Mouse (Mus musculus): ENCODE results near the gene Vstm2l. TPM values are rescaled to one million over a fixed set of nuclear protein-coding genes. Genes with fewer than 3 reads are reported as not detected.

Vstm2l gene
- polyA plus RNA-seq, 1 experiment: not detected

DNA sequence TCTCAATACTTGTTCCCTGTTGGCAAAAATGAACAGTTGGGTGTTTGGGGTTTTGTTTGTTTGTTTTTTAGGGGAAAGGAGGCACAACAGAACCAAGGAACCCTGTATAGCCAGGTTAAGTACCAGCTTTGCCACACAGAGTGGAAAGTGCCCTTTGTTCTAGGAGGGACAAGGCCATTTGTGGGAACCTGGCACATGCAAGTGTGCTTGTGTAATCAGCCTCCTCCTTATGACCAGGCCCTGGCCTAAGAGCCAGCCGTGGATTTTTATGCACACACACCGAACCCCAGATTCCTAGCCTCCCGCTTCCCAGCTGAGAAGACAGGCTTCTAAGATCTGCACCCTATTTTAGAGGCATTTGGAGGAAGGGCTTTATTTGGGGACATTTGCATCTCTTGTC lies 37.1 kb upstream of the Vstm2l start:
- H3K4me1 ChIP-seq (ENCODE audit: control insufficient read depth, insufficient read depth, low read length): no peaks in the 10 kb centered on the region
- TF ChIP-seq CTCF (IDR thresholded peaks at IDR 0.05; ENCODE audit: low read depth, low read length) (no peak), POLR2A (IDR thresholded peaks at IDR 0.05; ENCODE audit: insufficient read depth, low read length) (no peak), EP300 (IDR thresholded peaks at IDR 0.05; ENCODE audit: insufficient read depth, low read depth, low read length) (no peak)
- no peak overlapping the region for H3K9ac ChIP-seq (ENCODE audit: low read depth, poor library complexity, severe bottlenecking)

DNA sequence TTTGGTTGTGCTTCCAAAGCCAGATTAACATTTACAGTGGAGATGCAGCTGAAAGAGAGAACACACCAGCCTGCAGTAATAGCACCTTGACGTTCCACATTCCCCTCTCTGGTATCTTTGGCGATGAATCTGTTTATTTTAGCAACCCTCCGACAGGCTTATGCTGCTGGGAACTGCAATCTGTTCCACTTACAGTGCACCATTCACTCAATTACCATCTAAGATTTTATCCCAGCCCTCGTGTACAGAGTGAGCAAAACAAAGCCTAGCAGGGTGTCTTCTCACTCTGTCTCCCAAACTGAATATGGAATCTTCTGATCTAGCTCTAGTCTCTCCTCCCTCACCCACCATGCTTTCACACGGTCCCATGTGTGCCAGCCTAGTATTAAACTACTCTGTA lies 36.5 kb upstream of the Vstm2l start:
- H3K9me3 ChIP-seq (replicated peaks; ENCODE audit: control insufficient read depth, insufficient read depth, low read length, poor library complexity, severe bottlenecking): no peaks in the 10 kb centered on the region
- TF ChIP-seq CTCF (IDR thresholded peaks at IDR 0.05; ENCODE audit: low read depth, low read length) (no peak), POLR2A (IDR thresholded peaks at IDR 0.05; ENCODE audit: insufficient read depth, low read length) (no peak), EP300 (IDR thresholded peaks at IDR 0.05; ENCODE audit: insufficient read depth, low read depth, low read length) (no peak)
- H3K36me3 ChIP-seq (ENCODE audit: control insufficient read depth, insufficient read depth, low read length, poor library complexity, severe bottlenecking): no peaks in the 10 kb centered on the region
- no peak overlapping the region for H3K27ac ChIP-seq (ENCODE audit: insufficient read depth, low read length)
- no peak overlapping the region for H3K9ac ChIP-seq (ENCODE audit: low read depth, poor library complexity, severe bottlenecking)
- no peaks in the 10 kb centered on the region for H3K4me1 ChIP-seq (ENCODE audit: control insufficient read depth, insufficient read depth, low read length)
- H3K4me3 ChIP-seq (ENCODE audit: low read depth, low read length): no peak overlapping the region
- no peaks in the 10 kb centered on the region for H3K27me3 ChIP-seq (ENCODE audit: control insufficient read depth, insufficient read depth, low read length, poor library complexity, severe bottlenecking)

More for the DNA sequence above, 37.1 kb upstream of the Vstm2l start:
- no peaks in the 10 kb centered on the region for H3K9me3 ChIP-seq (replicated peaks; ENCODE audit: control insufficient read depth, insufficient read depth, low read length, poor library complexity, severe bottlenecking)
- H3K36me3 ChIP-seq (ENCODE audit: control insufficient read depth, insufficient read depth, low read length, poor library complexity, severe bottlenecking): no peaks in the 10 kb centered on the region
- H3K27ac ChIP-seq (ENCODE audit: insufficient read depth, low read length): no peak overlapping the region
- no peaks in the 10 kb centered on the region for H3K27me3 ChIP-seq (ENCODE audit: control insufficient read depth, insufficient read depth, low read length, poor library complexity, severe bottlenecking)
- no peak overlapping the region for H3K4me3 ChIP-seq (ENCODE audit: low read depth, low read length)

DNA sequence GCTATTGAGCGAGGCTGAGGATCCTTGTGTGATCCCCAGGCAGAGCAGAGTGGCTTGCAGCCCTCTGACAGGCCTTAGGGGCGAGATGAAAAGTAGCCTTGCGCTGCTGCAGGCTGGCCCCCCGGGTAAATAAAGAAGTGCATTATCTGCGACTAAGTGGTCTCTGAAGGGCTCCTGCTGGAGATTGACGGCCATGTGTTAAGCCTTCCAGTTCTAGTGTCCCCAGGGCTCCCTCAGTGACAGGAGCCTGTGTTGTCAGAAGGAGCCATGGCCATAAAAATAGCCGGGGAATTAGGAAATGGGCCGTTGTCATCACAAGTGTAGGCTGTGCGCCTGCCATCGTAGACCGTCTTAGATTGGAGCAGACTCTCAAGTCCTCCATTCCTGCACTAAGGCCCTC lies 32.5 kb upstream of the Vstm2l start:
- Histone ChIP-seq H3K4me3 (ENCODE audit: low read depth, low read length) (no peak overlapping the region), H3K27ac (ENCODE audit: insufficient read depth, low read length) (no peak overlapping the region), H3K36me3 (ENCODE audit: control insufficient read depth, insufficient read depth, low read length, poor library complexity, severe bottlenecking) (no peaks in the 10 kb centered on the region), H3K9me3 (replicated peaks; ENCODE audit: control insufficient read depth, insufficient read depth, low read length, poor library complexity, severe bottlenecking) (no peaks in the 10 kb centered on the region), H3K9ac (ENCODE audit: low read depth, poor library complexity, severe bottlenecking) (no peak overlapping the region), H3K4me1 (ENCODE audit: control insufficient read depth, insufficient read depth, low read length) (no peaks in the 10 kb centered on the region), H3K27me3 (ENCODE audit: control insufficient read depth, insufficient read depth, low read length, poor library complexity, severe bottlenecking) (no peaks in the 10 kb centered on the region)
- TF ChIP-seq CTCF (IDR thresholded peaks at IDR 0.05; ENCODE audit: low read depth, low read length): no peak
- TF ChIP-seq EP300 (IDR thresholded peaks at IDR 0.05; ENCODE audit: insufficient read depth, low read depth, low read length): no peak
- TF ChIP-seq POLR2A (IDR thresholded peaks at IDR 0.05; ENCODE audit: insufficient read depth, low read length): no peak

DNA sequence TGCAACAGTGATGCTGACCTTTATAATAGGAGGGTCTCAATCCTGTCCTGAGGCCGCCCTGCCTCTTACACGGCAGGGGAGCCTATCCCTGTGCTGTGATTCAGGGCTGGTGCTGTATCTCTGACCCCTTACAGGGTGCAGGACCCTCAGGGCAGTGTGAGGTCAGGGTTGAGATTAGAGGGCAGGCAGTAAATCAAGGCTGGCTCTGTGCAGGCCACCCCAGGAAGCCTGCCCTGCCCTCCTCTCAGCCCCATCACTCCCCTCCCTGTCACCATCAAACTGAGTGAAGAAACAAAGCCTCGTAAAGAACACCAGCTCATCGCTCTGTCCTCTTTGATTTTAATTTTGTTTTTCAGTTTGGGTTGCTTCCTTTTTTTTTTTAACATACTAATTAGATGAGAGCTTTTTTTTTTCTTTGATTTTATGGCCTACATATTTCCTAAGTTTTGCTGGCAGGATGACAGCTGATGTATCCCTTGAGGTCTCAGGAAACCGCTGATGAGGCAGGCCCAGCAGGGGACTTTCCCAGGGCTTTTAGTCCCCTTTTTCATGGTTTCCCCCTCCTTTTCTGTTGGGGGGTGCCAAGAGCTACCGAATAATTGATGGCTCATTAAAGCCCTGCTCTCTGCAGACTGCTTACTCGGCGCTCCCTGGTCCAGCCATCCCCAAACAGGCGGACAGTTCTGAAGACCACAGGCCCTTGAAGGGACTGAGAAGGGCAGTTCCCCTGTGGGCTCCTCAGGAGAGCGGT lies 27.0 kb upstream of the Vstm2l start:
- Histone ChIP-seq H3K9ac (ENCODE audit: low read depth, poor library complexity, severe bottlenecking) (no peak overlapping the region), H3K4me3 (ENCODE audit: low read depth, low read length) (no peak overlapping the region), H3K4me1 (ENCODE audit: control insufficient read depth, insufficient read depth, low read length) (no peaks in the 10 kb centered on the region), H3K27me3 (ENCODE audit: control insufficient read depth, insufficient read depth, low read length, poor library complexity, severe bottlenecking) (no peaks in the 10 kb centered on the region), H3K36me3 (ENCODE audit: control insufficient read depth, insufficient read depth, low read length, poor library complexity, severe bottlenecking) (no peaks in the 10 kb centered on the region), H3K9me3 (replicated peaks; ENCODE audit: control insufficient read depth, insufficient read depth, low read length, poor library complexity, severe bottlenecking) (no peaks in the 10 kb centered on the region), H3K27ac (ENCODE audit: insufficient read depth, low read length) (no peak overlapping the region)
- TF ChIP-seq EP300 (IDR thresholded peaks at IDR 0.05; ENCODE audit: insufficient read depth, low read depth, low read length): no peak
- TF ChIP-seq POLR2A (IDR thresholded peaks at IDR 0.05; ENCODE audit: insufficient read depth, low read length): no peak
- TF ChIP-seq CTCF (IDR thresholded peaks at IDR 0.05; ENCODE audit: low read depth, low read length): no peak

DNA sequence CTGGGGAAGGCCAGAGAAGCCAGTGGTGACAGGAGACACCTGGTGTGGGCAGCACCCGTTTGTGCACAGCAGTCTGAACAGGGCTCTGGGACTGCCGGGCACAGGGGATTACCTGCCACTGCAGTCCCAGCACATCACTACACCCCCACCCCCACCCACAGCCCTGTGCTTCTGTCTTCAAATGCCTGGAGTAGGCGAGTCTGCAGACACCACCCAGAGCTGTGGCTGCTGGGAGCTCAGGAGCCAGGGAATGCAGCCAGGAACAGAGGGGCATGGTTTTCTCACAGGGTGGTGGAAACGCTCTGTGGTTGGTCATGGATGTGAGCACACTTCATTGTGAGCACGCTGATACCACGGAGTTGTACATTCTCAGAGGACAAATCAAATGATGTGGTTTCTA lies 23.3 kb upstream of the Vstm2l start:
- Histone ChIP-seq H3K4me1 (ENCODE audit: control insufficient read depth, insufficient read depth, low read length) (no peaks in the 10 kb centered on the region), H3K27me3 (ENCODE audit: control insufficient read depth, insufficient read depth, low read length, poor library complexity, severe bottlenecking) (no peaks in the 10 kb centered on the region), H3K9me3 (replicated peaks; ENCODE audit: control insufficient read depth, insufficient read depth, low read length, poor library complexity, severe bottlenecking) (no peaks in the 10 kb centered on the region), H3K4me3 (ENCODE audit: low read depth, low read length) (no peak overlapping the region), H3K27ac (ENCODE audit: insufficient read depth, low read length) (no peak overlapping the region), H3K36me3 (ENCODE audit: control insufficient read depth, insufficient read depth, low read length, poor library complexity, severe bottlenecking) (no peaks in the 10 kb centered on the region), H3K9ac (ENCODE audit: low read depth, poor library complexity, severe bottlenecking) (no peak overlapping the region)
- TF ChIP-seq CTCF (IDR thresholded peaks at IDR 0.05; ENCODE audit: low read depth, low read length): no peak
- TF ChIP-seq POLR2A (IDR thresholded peaks at IDR 0.05; ENCODE audit: insufficient read depth, low read length): no peak
- no peak for TF ChIP-seq EP300 (IDR thresholded peaks at IDR 0.05; ENCODE audit: insufficient read depth, low read depth, low read length)

DNA sequence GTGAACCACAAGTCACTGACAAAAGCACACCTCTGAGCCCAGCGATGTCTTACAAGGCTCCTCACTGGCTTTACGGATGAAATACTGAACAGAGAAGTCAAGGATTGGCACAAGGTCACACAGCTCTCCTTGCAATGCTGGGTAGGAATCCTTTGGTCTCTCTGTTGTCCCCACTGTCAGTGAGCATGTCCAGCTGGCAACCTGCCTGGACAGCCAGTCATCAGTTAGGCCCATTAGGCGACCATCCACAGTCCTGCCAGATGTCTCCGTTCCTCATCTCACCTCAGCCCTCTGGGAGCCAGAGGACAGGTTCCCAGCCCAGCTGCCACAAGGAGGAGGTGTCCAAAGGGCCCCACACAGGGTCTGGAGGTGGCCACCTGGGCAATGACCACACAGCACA lies 17.3 kb upstream of the Vstm2l start:
- no peaks in the 10 kb centered on the region for H3K4me1 ChIP-seq (ENCODE audit: control insufficient read depth, insufficient read depth, low read length)
- H3K9ac ChIP-seq (ENCODE audit: low read depth, poor library complexity, severe bottlenecking): no peak overlapping the region
- H3K27me3 ChIP-seq (ENCODE audit: control insufficient read depth, insufficient read depth, low read length, poor library complexity, severe bottlenecking): no peaks in the 10 kb centered on the region
- H3K4me3 ChIP-seq (ENCODE audit: low read depth, low read length): no peak overlapping the region
- H3K36me3 ChIP-seq (ENCODE audit: control insufficient read depth, insufficient read depth, low read length, poor library complexity, severe bottlenecking): no peaks in the 10 kb centered on the region
- H3K9me3 ChIP-seq (replicated peaks; ENCODE audit: control insufficient read depth, insufficient read depth, low read length, poor library complexity, severe bottlenecking): no peaks in the 10 kb centered on the region
- no peak overlapping the region for H3K27ac ChIP-seq (ENCODE audit: insufficient read depth, low read length)
- TF ChIP-seq CTCF (IDR thresholded peaks at IDR 0.05; ENCODE audit: low read depth, low read length) (no peak), POLR2A (IDR thresholded peaks at IDR 0.05; ENCODE audit: insufficient read depth, low read length) (no peak), EP300 (IDR thresholded peaks at IDR 0.05; ENCODE audit: insufficient read depth, low read depth, low read length) (no peak)

Measured in ES-Bruce4 (cell line).